Mouse (Mus musculus) heart, adult 2 months (tissue): ENCODE measurements around the gene Gm45716.

Source experiments
- CTCF ChIP-seq: fragments of 200-600 bp; IDR thresholded peaks from 2 replicates; pipeline ENCODE4 v1.8.1; 2022; ENCODE audit warnings: antibody characterized with exemption, mild to moderate bottlenecking, moderate library complexity
- POLR2A ChIP-seq: fragments of 200-500 bp; IDR thresholded peaks from 2 replicates; pipeline ENCODE4 v1.6.1; 2011; ENCODE audit warnings: mild to moderate bottlenecking, low read depth, low read length, control low read depth; ENCODE audit not compliant: insufficient read depth

DNA sequence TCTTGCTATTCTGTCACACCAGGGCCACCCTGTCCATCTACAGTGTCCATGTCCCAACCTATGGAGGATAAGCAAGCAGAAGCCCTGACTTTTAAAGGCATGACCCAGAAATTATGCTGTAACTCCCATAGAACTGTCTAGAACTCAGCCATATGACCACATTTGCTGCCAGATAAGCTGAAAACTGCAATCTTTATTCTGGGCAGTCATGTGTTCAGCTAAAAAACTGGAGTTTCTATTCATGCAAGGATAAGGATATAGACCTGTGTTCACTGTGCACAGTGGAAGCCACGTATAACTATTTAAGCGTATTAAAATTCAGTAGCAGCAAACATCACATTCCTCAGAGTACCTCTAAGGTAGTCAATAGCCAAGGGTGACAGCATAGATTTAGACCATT, 55.8 kb downstream of the Gm45716 start:
- TF ChIP-seq CTCF (no peak), POLR2A (no peak)
